Mouse (Mus musculus) liver, adult 2 months (tissue): ENCODE data around the gene Tepsin.

Source experiments
- CTCF ChIP-seq: fragments of 200-500 bp; IDR thresholded peaks from 2 replicates; pipeline ENCODE4 v1.5.1; 2011; ENCODE audit warnings: low read depth, low read length, control low read depth
- POLR2A ChIP-seq: fragments of 200-500 bp; IDR thresholded peaks from 2 replicates; pipeline ENCODE4 v1.6.1; 2011; ENCODE audit warnings: low read length, control low read depth; ENCODE audit not compliant: insufficient read depth; ENCODE audit errors: extremely low read depth

DNA sequence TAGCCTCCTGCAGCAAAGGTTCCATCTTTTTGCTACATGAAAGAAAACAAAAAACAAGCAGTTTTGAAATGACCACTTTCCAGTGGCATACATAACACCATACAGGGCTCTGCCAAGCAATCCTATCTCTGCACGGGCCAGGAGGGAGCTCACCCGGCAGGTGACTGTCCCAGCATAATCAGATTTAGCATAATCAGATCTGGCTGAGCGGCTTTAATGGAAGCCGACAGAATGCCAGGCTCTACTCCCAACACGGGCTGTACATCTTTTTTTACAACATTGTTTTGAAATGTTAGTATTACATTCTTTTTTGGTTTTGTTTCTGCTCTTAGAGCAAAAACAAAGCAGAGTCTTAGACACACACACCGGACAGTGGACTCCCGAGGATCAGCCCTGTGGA lies 30.8 kb upstream of the Tepsin start:
- TF ChIP-seq CTCF (no peak), POLR2A (no peak)
